Mouse (Mus musculus) CH12.LX (cell line): ENCODE data around the gene Hist3h2a. TPM values are rescaled to one million over a fixed set of nuclear protein-coding genes. Genes with fewer than 3 reads are reported as not detected.

Source experiments
- DNase-seq: peaks from one replicate; pipeline ENCODE4 v3.0.0-alpha.2; 2013; ENCODE audit errors: extremely low read depth
- H3K27ac ChIP-seq: 2 replicates; pipeline ENCODE4 v1.5.1; 2012; ENCODE audit warnings: low read depth, mild to moderate bottlenecking, control low read depth, moderate library complexity; ENCODE audit not compliant: insufficient read depth
- H3K27me3 ChIP-seq: replicated peaks from 2 replicates; pipeline ENCODE3; 2012; ENCODE audit warnings: inconsistent platforms
- H3K36me3 ChIP-seq, 2 experiments: replicated peaks in 1 of 2; 2 replicates each; pipeline versions ENCODE3 to v1.6.1; 2012; ENCODE audit warnings: inconsistent platforms in 1 of 2, low read length in 1 of 2, mild to moderate bottlenecking in 1 of 2, mixed read lengths in 1 of 2, moderate library complexity in 1 of 2; ENCODE audit not compliant: control insufficient read depth in 1 of 2, insufficient read depth in 1 of 2
- H3K4me1 ChIP-seq, 2 experiments: 2 replicates each; pipeline ENCODE4 v1.6.1; 2012; ENCODE audit warnings: inconsistent platforms in 1 of 2, moderate library complexity in 1 of 2; ENCODE audit not compliant: insufficient read depth in 2 of 2, control insufficient read depth in 1 of 2
- H3K4me2 ChIP-seq: 2 replicates; pipeline ENCODE4 v1.6.1; 2012; ENCODE audit warnings: low read depth, mild to moderate bottlenecking, control low read depth; ENCODE audit not compliant: poor library complexity, insufficient read depth, severe bottlenecking
- H3K4me3 ChIP-seq, 3 experiments: fragments of 150-350 bp in 1 of 3; sonication (generic) in 1 of 3; replicated peaks in 1 of 3; 2 replicates each; pipeline versions ENCODE3 to v1.5.1; 2011 to 2012; ENCODE audit warnings: low read depth in 2 of 3, low read length in 2 of 3, mild to moderate bottlenecking in 2 of 3, moderate library complexity in 2 of 3, control low read depth in 1 of 3, improper control_type of control experiment in 1 of 3, inconsistent platforms in 1 of 3, mixed read lengths in 1 of 3; ENCODE audit not compliant: poor library complexity in 1 of 3
- H3K79me2 ChIP-seq: replicated peaks from 2 replicates; pipeline ENCODE4 v1.6.1; 2012; ENCODE audit warnings: mild to moderate bottlenecking, moderate library complexity; ENCODE audit not compliant: control insufficient read depth, poor library complexity, insufficient read depth, severe bottlenecking; ENCODE audit errors: extremely low read depth
- H3K9ac ChIP-seq: 2 replicates; pipeline ENCODE4 v1.6.1; 2012; ENCODE audit warnings: low read depth, mild to moderate bottlenecking, control low read depth, moderate library complexity; ENCODE audit not compliant: insufficient read depth
- H3K9me3 ChIP-seq: replicated peaks from 2 replicates; pipeline ENCODE3; 2012; ENCODE audit warnings: low read length, inconsistent platforms, mixed read lengths
- CHD2 ChIP-seq: IDR thresholded peaks from 2 replicates; pipeline ENCODE4 v1.6.1; 2011; ENCODE audit warnings: low read length, improper control_type of control experiment
- CTCF ChIP-seq, 2 experiments: IDR thresholded peaks in 1 of 2; conservative IDR thresholded peaks in 1 of 2; 2 replicates each; pipeline ENCODE4 v1.5.1; 2011 to 2012; ENCODE audit warnings: low read depth in 2 of 2, low read length in 2 of 2, improper control_type of control experiment in 1 of 2, inconsistent platforms in 1 of 2, mild to moderate bottlenecking in 1 of 2, moderate library complexity in 1 of 2
- ETS1 ChIP-seq: conservative IDR thresholded peaks from 2 replicates; pipeline ENCODE4 v1.6.1; 2012; ENCODE audit warnings: low read depth, mild to moderate bottlenecking, inconsistent platforms, low read length, improper control_type of control experiment, moderate library complexity
- MXI1 ChIP-seq: IDR thresholded peaks from 2 replicates; pipeline ENCODE4 v1.6.1; 2011; ENCODE audit warnings: mild to moderate bottlenecking, low read depth, low read length, improper control_type of control experiment
- NRF1 ChIP-seq: IDR thresholded peaks from 2 replicates; pipeline ENCODE4 v1.6.1; 2014; ENCODE audit warnings: low read depth, mild to moderate bottlenecking, inconsistent platforms, low read length, improper control_type of control experiment, moderate library complexity
- POLR2AphosphoS2 ChIP-seq: IDR thresholded peaks from 2 replicates; pipeline ENCODE4 v1.6.1; 2011; ENCODE audit warnings: low read depth, low read length, improper control_type of control experiment
- TCF12 ChIP-seq: IDR thresholded peaks from 2 replicates; pipeline ENCODE4 v1.6.1; 2014; ENCODE audit warnings: low read depth, mild to moderate bottlenecking, inconsistent platforms, low read length, improper control_type of control experiment
- dilution Hi-C: fragments of 300-500 bp; cut with MboI; formaldehyde crosslinking; loops from 2 replicates; pipeline ENCODE4 v1.14.3; 2020; ENCODE audit warnings: low sequenced_read_pairs; ENCODE audit not compliant: extremely low pct_unique_long_range_greater_than_20kb, extremely low pct_ligation_motif_present
- in situ Hi-C: fragments of 300-500 bp; cut with MboI; formaldehyde crosslinking; loops from 3 replicates; pipeline ENCODE4 v1.14.3; 2019; ENCODE audit warnings: low sequenced_read_pairs, low pct_ligation_motif_present, low pct_unique_long_range_greater_than_20kb, mixed read lengths
- polyA plus RNA-seq: library from polyadenylated mRNA; unstranded; fragments of >175 nt; gene quantifications from 2 replicates; pipeline ENCODE4 v1.2.1, GENCODE M21; 2012; ENCODE audit warnings: low read depth; ENCODE audit not compliant: insufficient read length
- total RNA-seq, 2 experiments: library from RNA; depleted of rRNA; stranded (reverse); fragments of 300-350 nt in 1 of 2; fragments of >200 nt in 1 of 2; gene quantifications; 2 replicates each; pipeline ENCODE4 v1.2.3; 2012 to 2014

Hist3h2a gene
- total and polyA plus RNA-seq, 3 experiments: 1.2 to 97.2 (median 6.1) TPM

DNA sequence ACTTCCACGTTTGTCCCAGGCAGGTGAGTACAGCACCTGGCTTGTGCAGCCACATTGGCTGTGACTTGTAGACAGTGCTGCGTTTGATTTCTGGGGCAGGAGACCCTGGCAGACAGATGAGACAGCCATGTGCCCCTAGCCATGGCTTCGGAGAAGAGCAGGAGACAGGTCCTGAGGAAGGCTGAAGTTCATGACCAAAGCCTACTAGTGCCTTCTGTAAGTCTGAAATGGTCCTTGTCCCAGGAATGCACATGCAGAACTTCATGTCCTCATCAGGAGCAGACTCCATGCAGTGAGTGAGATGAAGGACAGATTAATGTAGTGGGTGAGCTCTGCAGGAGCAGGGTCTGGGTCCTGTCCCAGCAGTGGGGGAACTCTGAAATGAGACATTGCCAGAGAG lies 37.4 kb downstream of the Hist3h2a start:
- peaks cover 3 to 18% of the 10 kb centered on the region in 2 experiments for H3K4me1 ChIP-seq
- H3K27ac ChIP-seq: no peak overlapping the region
- H3K27me3 ChIP-seq: peaks cover 3% of the 10 kb centered on the region
- no peaks in the 10 kb centered on the region for H3K79me2 ChIP-seq
- TF ChIP-seq TCF12 (no peak), ETS1 (no peak), POLR2AphosphoS2 (peak; percentile 46; the same call in 1 of the 2 replicates)
- H3K9me3 ChIP-seq: no peaks in the 10 kb centered on the region
- no peak overlapping the region for H3K4me2 ChIP-seq
- DNase-seq: no peak
- peaks cover 42 to 53% of the 10 kb centered on the region in 2 experiments for H3K36me3 ChIP-seq
- in situ Hi-C loops (no loop called here), dilution Hi-C loops (no loop called here)
- H3K4me3 ChIP-seq: no peak overlapping the region
- H3K9ac ChIP-seq: no peak overlapping the region

GRCm38 (mm10) chr11:58993091-58993670 lies 38.7 kb downstream of the Hist3h2a start:
- dilution Hi-C loops (no loop called here), in situ Hi-C loops (no loop called here)
- no peak overlapping the region for H3K27ac ChIP-seq
- peaks cover 3 to 16% of the 10 kb centered on the region in 2 experiments for H3K4me1 ChIP-seq
- TF ChIP-seq CHD2: 0 out of 2 replicates have a peak, but pooled peaks have one; percentile 6
- no peak for TF ChIP-seq ETS1
- peaks cover 31 to 40% of the 10 kb centered on the region in 2 experiments for H3K36me3 ChIP-seq
- H3K4me2 ChIP-seq: no peak overlapping the region
- peaks cover 15% of the 10 kb centered on the region for H3K27me3 ChIP-seq
- H3K9ac ChIP-seq: no peak overlapping the region
- H3K4me3 ChIP-seq: no peak overlapping the region
- H3K9me3 ChIP-seq: no peaks in the 10 kb centered on the region
- no peaks in the 10 kb centered on the region for H3K79me2 ChIP-seq
- no peak for DNase-seq

DNA sequence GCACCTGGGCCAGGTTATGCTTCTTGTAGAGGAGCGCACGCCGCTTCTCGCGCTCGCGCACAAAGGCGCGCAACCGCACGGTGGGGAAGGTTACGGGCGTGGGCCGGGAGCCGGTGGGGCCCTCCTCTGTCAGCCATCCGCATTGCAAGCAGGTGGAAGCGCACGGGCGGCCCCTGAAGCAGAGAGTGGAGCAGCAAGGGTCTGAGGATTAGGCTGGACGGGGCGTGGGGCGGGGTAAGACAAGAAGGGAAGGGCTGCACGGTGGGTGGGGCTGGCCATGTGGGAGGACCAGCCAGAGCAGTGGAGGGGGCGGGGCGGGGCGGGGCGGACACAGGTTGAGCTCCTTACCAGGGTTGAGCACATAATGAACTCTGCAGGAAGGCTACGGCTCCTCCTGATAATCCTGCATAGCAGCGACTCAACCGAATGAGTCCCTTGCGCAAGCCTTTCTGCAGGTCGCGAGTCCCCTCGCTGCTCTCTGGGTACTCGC lies 39.9 kb downstream of the Hist3h2a start:
- Histone ChIP-seq H3K4me1 (peaks cover 3 to 16% of the 10 kb centered on the region in 2 experiments), H3K4me2 (peak overlapping the region; percentile 43; the same call in 1 of the 2 replicates), H3K9me3 (no peaks in the 10 kb centered on the region), H3K27me3 (peaks cover 27% of the 10 kb centered on the region), H3K79me2 (no peaks in the 10 kb centered on the region), H3K36me3 (peaks cover 20 to 28% of the 10 kb centered on the region in 2 experiments), H3K9ac (no peak overlapping the region), H3K27ac (no peak overlapping the region), H3K4me3 (peak overlapping the region in 1 of 3 experiments; percentile 1)
- dilution Hi-C loops (no loop called here), in situ Hi-C loops (no loop called here)
- no peak for DNase-seq
- TF ChIP-seq MXI1: no peak
- TF ChIP-seq CTCF (conservative IDR thresholded peaks at IDR 0.05 in 1 of 2, IDR thresholded peaks at IDR 0.05 in 1 of 2; ENCODE audit: low read depth in 2 of 2, low read length in 2 of 2): 0 out of 4 replicates have a peak, but pooled peaks of 1 of the 2 experiments have one; percentile 10
- TF ChIP-seq NRF1: peak; percentile 44; the same call in 1 of the 2 replicates
